Mouse (Mus musculus) thymus, adult 2 months (tissue): Measurements from ENCODE around the gene Gprin1.

Source experiments
- CTCF ChIP-seq: fragments of 200-500 bp; IDR thresholded peaks from 2 replicates; pipeline ENCODE4 v1.5.1; 2012; ENCODE audit warnings: mild to moderate bottlenecking, control low read depth, low read length, moderate library complexity, borderline replicate concordance; ENCODE audit not compliant: control insufficient read depth, poor library complexity, insufficient read depth; ENCODE audit errors: extremely low read depth
- POLR2A ChIP-seq: fragments of 200-500 bp; IDR thresholded peaks from 2 replicates; pipeline ENCODE4 v1.6.1; 2012; ENCODE audit warnings: mild to moderate bottlenecking, low read length, control low read depth, moderate library complexity; ENCODE audit not compliant: control insufficient read depth, poor library complexity, insufficient read depth; ENCODE audit errors: extremely low read depth

DNA sequence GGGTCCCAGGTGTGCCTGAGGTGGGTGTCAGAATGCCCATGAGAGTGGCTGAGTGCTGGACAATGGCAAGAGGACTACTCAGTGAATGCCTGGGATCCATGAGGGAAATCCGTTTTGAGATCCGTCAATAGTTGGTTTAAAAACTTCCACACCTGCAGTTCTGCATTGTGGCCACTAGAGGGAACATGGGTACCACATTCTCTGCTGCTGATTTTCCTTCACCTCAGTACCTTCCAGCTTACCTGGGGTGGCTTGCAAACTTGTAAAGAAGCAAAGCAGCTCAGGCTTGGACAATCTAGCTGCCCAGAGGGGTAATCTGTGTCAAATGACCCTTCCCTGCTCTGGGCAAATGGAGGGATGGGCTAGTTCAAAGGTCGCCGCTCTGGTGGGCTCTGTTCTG, 47.7 kb upstream of the Gprin1 start:
- TF ChIP-seq POLR2A = no peak
- no peak for TF ChIP-seq CTCF
